ENCODE assay signal across 18 mouse cellular contexts in genomic region chr11:107093871-107094270, GRCm38 (mm10). TPM values are rescaled to one million over a fixed set of nuclear protein-coding genes. Genes with fewer than 3 reads are reported as not detected.
DNase-seq lines count a peak whose midpoint lies in the region.
"Had no signal": no experiment of that assay in that cellular context is flagged by ENCODE, and none has a peak within 500 bp of the region (broad histone marks: within the 10 kb centered on the region; RNA-seq: fewer than 3 reads in every experiment).

No protein-coding gene starts in this region.

- peak; percentile 58 for DNase-seq in gastrocnemius, adult 18-20 months (ENCODE audit: low spot score)
- no peak for DNase-seq in gastrocnemius, postnatal 4 days (ENCODE audit: low spot score in 2 of 2)
- peak; percentile 24 for DNase-seq in left cerebral cortex, postnatal 4 days
- DNase-seq in left cerebral cortex, adult 11 months (ENCODE audit: low spot score): no peak
- peak; percentile 59 to 74 for DNase-seq in cerebellum, adult 18-20 months
- peak; percentile 61 to 68 for DNase-seq in cerebellum, postnatal 14 days
- no peak for DNase-seq in thymus, adult 18-20 months
- no peak for DNase-seq in natural killer cell, adult 2 months (ENCODE audit: low spot score in 2 of 2)
- DNase-seq: adrenal gland, postnatal 10 days; gastrocnemius, postnatal 14 days; heart, postnatal 36 days; kidney, adult 8-10 months; kidney, postnatal 36 days; lung, adult 18-20 months; lung, postnatal 36 days; right cerebral cortex, postnatal 4 days; thymus, adult 2 months; thymus, postnatal 4 days had no signal

- intact Hi-C loops in left cerebral cortex, postnatal 4 days (cut with DNase I): no loop called here

RNA-seq across cellular contexts. Expression of gene Bptf, which starts 38.1 kb away (rescaled TPM):
- total RNA-seq in gastrocnemius, adult 18-20 months (2021): 10 to 100 TPM; 19.1 to 21.4 TPM
- 10 to 100 TPM; 41.5 to 45.7 TPM for total RNA-seq in gastrocnemius, postnatal 4 days (2021)
- 10 to 100 TPM; 88.8 to 90.4 TPM for total RNA-seq in left cerebral cortex, postnatal 4 days (2021)

Comparison
In these comparisons a context has a peak if more than half of its experiments do, and no peak if none do; other contexts are left out.
1. DNase-seq: peak in gastrocnemius, adult 18-20 months (single experiment), left cerebral cortex, postnatal 4 days (single experiment), cerebellum, adult 18-20 months (2 of 2) and cerebellum, postnatal 14 days (2 of 2); none in gastrocnemius, postnatal 4 days (0 of 2), left cerebral cortex, adult 11 months (single experiment), thymus, adult 18-20 months (0 of 2) and natural killer cell, adult 2 months (0 of 2).